Mouse (Mus musculus): ENCODE data around the gene Olfr961. TPM values are rescaled to one million over a fixed set of nuclear protein-coding genes. Genes with fewer than 3 reads are reported as not detected.

The Olfr961 gene
- polyA plus RNA-seq, 1 experiment from 2014 or later: not detected

DNA sequence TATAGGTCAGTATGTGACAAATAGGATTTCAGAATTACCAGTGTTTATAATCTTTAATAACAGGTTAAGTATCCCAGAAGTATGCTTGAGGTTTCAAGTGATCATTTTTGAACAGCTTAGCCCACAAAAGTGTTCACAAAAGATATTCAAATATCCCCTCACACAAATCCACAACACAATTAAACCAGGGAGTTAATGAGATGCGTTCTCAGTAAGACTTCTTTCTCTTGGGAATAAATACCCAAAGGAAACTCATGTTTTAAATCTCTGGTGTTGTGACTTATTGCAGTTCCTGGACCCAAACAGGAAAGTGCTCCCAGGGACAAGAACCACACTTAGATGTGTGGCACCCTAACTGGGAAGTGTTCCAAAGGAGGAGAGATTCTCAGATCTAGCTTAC is 23.8 kb upstream of the Olfr961 start, which contains the start of gene Olfr960:
Olfr960 (plus strand) TSS at position 301 of the 400 bp plus-strand sequence.
- Histone ChIP-seq H3K27me3 (ENCODE audit: control insufficient read depth, insufficient read depth, low read length) (no peaks in the 10 kb centered on the region), H3K4me1 (ENCODE audit: control insufficient read depth in 2 of 2, insufficient read depth in 2 of 2, low read length in 2 of 2) (no peaks in the 10 kb centered on the region), H3K36me3 (ENCODE audit: control insufficient read depth, insufficient read depth, low read length) (no peaks in the 10 kb centered on the region), H3K4me3 (ENCODE audit: control insufficient read depth in 1 of 2, insufficient read depth in 1 of 2, low read depth in 1 of 2, low read length in 2 of 2) (no peak within 1 kb of the TSS), H3K9me3 (ENCODE audit: control insufficient read depth, low read length) (no peaks in the 10 kb centered on the region), H3K27ac (replicated peaks in 1 of 2; ENCODE audit: control insufficient read depth in 1 of 2, insufficient read depth in 1 of 2, low read depth in 2 of 2, low read length in 2 of 2) (no peak within 1 kb of the TSS), H3K4me2 (ENCODE audit: low read length) (no peak within 1 kb of the TSS), H3K9ac (ENCODE audit: low read length) (no peak within 1 kb of the TSS)
- ATAC-seq (ENCODE audit: insufficient number of reproducible peaks, insufficient read depth, low FRiP score, low read depth): no peak
- WGBS: 56% methylated on average over 1 of the region's 1 CpGs

DNA sequence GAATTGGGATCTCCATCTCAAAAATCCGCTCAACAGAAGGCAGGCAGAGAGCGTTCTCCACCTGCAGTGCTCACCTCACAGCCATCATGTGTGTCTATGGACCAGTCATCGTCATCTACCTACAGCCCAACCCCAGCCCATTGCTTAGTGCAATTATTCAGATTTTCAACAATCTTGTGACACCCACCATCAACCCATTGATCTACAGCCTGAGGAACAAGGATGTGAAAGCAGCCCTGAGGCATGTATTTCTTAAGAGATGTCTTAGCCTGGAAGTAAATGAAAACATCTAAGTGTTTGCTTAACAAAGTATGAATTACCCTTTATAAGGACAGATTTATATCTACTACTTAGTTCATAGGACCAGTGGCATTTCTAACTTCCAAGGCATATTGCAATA is 21.1 kb upstream of the Olfr961 start:
- Histone ChIP-seq H3K27me3 (ENCODE audit: control insufficient read depth, insufficient read depth, low read length) (no peaks in the 10 kb centered on the region), H3K4me1 (ENCODE audit: control insufficient read depth in 2 of 2, insufficient read depth in 2 of 2, low read length in 2 of 2) (no peaks in the 10 kb centered on the region), H3K27ac (replicated peaks in 1 of 2; ENCODE audit: control insufficient read depth in 1 of 2, insufficient read depth in 1 of 2, low read depth in 2 of 2, low read length in 2 of 2) (no peak overlapping the region), H3K4me3 (ENCODE audit: control insufficient read depth in 1 of 2, insufficient read depth in 1 of 2, low read depth in 1 of 2, low read length in 2 of 2) (no peak overlapping the region), H3K9ac (ENCODE audit: low read length) (no peak overlapping the region), H3K4me2 (ENCODE audit: low read length) (no peak overlapping the region), H3K36me3 (ENCODE audit: control insufficient read depth, insufficient read depth, low read length) (no peaks in the 10 kb centered on the region), H3K9me3 (ENCODE audit: control insufficient read depth, low read length) (no peaks in the 10 kb centered on the region)
- no peak for ATAC-seq (ENCODE audit: insufficient number of reproducible peaks, insufficient read depth, low FRiP score, low read depth)
- 86% methylated on average over 3 of the region's 3 CpGs for WGBS

DNA sequence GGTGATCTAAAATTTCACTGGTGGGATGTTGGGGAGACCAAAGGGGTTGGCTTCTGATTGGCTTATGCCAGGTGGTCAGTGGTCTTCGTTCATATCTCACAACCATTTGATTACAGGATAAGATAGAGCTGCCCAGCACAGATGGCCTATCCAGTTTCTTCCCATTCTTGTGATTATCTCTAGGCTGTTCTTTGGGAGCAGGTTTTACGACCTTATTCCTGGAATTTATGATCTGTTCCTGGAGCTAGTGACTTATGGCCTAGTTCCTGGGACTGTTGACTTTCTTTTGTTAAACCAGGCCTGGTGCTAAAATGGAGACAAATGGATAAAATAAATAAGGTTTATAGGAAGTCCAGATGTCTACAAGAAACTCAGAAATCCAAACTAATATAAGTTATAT is 20.2 kb upstream of the Olfr961 start:
- WGBS: 60% methylated on average over 2 of the region's 2 CpGs

DNA sequence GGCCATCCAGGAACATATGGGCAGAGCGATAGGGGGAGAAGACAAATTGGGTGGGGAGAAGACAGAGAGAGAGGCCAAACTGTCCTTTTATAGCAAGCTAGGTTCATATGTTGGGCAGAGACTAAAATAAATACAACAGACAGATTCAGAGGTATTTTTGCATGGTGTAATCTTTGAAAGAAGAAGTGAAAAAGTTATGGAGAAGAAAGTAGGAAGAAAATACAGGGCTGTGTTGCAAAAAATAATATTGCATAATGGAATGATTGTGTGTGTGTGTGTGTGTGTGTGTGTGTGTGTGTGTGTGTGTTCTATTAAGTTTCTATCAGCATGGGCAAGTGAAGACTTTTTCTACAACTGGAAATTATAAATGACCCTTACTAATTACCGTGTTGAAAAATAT is 15.8 kb upstream of the Olfr961 start:
- H3K4me3 ChIP-seq (ENCODE audit: control insufficient read depth in 1 of 2, insufficient read depth in 1 of 2, low read depth in 1 of 2, low read length in 2 of 2): no peak overlapping the region
- no peak for ATAC-seq (ENCODE audit: insufficient number of reproducible peaks, insufficient read depth, low FRiP score, low read depth)
- H3K4me1 ChIP-seq (ENCODE audit: control insufficient read depth in 2 of 2, insufficient read depth in 2 of 2, low read length in 2 of 2): 0 out of 4 replicates have a peak, but pooled peaks cover 0 to 2% of the 10 kb centered on the region in 2 experiments
- H3K4me2 ChIP-seq (ENCODE audit: low read length): no peak overlapping the region
- H3K9me3 ChIP-seq (ENCODE audit: control insufficient read depth, low read length): no peaks in the 10 kb centered on the region
- no peaks in the 10 kb centered on the region for H3K36me3 ChIP-seq (ENCODE audit: control insufficient read depth, insufficient read depth, low read length)
- no peaks in the 10 kb centered on the region for H3K27me3 ChIP-seq (ENCODE audit: control insufficient read depth, insufficient read depth, low read length)
- H3K9ac ChIP-seq (ENCODE audit: low read length): no peak overlapping the region
- WGBS: 73% methylated on average over 2 of the region's 2 CpGs
- H3K27ac ChIP-seq (replicated peaks in 1 of 2; ENCODE audit: control insufficient read depth in 1 of 2, insufficient read depth in 1 of 2, low read depth in 2 of 2, low read length in 2 of 2): no peak overlapping the region

More for the DNA sequence above, 20.2 kb upstream of the Olfr961 start:
- H3K27ac ChIP-seq (replicated peaks in 1 of 2; ENCODE audit: control insufficient read depth in 1 of 2, insufficient read depth in 1 of 2, low read depth in 2 of 2, low read length in 2 of 2): no peak overlapping the region
- no peaks in the 10 kb centered on the region for H3K4me1 ChIP-seq (ENCODE audit: control insufficient read depth in 2 of 2, insufficient read depth in 2 of 2, low read length in 2 of 2)
- H3K27me3 ChIP-seq (ENCODE audit: control insufficient read depth, insufficient read depth, low read length): no peaks in the 10 kb centered on the region
- H3K9ac ChIP-seq (ENCODE audit: low read length): no peak overlapping the region
- no peak overlapping the region for H3K4me2 ChIP-seq (ENCODE audit: low read length)
- H3K4me3 ChIP-seq (ENCODE audit: control insufficient read depth in 1 of 2, insufficient read depth in 1 of 2, low read depth in 1 of 2, low read length in 2 of 2): no peak overlapping the region
- ATAC-seq (ENCODE audit: insufficient number of reproducible peaks, insufficient read depth, low FRiP score, low read depth): no peak
- H3K9me3 ChIP-seq (ENCODE audit: control insufficient read depth, low read length): no peaks in the 10 kb centered on the region
- no peaks in the 10 kb centered on the region for H3K36me3 ChIP-seq (ENCODE audit: control insufficient read depth, insufficient read depth, low read length)

DNA sequence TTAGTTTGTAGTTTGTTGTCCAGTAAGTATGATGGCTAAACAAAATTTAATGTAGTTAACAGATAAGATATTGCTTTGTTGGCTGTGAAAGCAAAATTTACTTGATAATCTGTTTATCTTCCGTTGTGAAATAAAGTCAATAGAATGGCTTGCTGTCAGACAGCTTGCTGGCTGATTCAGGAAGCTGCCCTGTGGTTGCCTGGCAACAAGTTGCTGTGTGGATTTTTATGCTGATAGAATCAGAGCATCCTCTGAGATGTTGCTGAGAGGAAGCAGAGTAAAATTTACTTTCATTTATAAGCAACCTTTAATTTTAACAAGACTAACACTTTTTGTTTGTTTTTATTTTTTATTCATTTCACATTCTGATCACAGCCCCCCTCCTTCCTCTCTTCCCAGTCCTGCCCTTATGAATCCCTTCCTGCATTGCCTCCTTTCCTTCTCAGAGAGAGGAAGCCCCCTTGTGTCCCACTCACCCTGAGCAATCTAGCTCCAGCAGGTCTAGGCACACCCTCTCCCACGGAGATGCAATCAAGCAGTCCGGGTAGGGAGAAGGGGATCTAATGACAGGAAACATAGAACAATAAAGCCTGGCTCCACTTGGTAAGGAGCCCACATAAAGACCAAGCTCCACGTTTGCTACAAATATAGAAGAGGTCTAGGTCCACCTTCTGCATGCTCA is 10.8 kb upstream of the Olfr961 start:
- Histone ChIP-seq H3K4me3 (ENCODE audit: control insufficient read depth in 1 of 2, insufficient read depth in 1 of 2, low read depth in 1 of 2, low read length in 2 of 2) (no peak overlapping the region), H3K9me3 (ENCODE audit: control insufficient read depth, low read length) (no peaks in the 10 kb centered on the region), H3K36me3 (ENCODE audit: control insufficient read depth, insufficient read depth, low read length) (no peaks in the 10 kb centered on the region), H3K4me1 (ENCODE audit: control insufficient read depth in 2 of 2, insufficient read depth in 2 of 2, low read length in 2 of 2) (0 out of 4 replicates have a peak, but pooled peaks cover 0 to 2% of the 10 kb centered on the region in 2 experiments), H3K27me3 (ENCODE audit: control insufficient read depth, insufficient read depth, low read length) (no peaks in the 10 kb centered on the region), H3K4me2 (ENCODE audit: low read length) (no peak overlapping the region), H3K27ac (replicated peaks in 1 of 2; ENCODE audit: control insufficient read depth in 1 of 2, insufficient read depth in 1 of 2, low read depth in 2 of 2, low read length in 2 of 2) (no peak overlapping the region), H3K9ac (ENCODE audit: low read length) (no peak overlapping the region)
- ATAC-seq (ENCODE audit: insufficient number of reproducible peaks, insufficient read depth, low FRiP score, low read depth): no peak
- 37% methylated on average over 4 of the region's 4 CpGs for WGBS

DNA sequence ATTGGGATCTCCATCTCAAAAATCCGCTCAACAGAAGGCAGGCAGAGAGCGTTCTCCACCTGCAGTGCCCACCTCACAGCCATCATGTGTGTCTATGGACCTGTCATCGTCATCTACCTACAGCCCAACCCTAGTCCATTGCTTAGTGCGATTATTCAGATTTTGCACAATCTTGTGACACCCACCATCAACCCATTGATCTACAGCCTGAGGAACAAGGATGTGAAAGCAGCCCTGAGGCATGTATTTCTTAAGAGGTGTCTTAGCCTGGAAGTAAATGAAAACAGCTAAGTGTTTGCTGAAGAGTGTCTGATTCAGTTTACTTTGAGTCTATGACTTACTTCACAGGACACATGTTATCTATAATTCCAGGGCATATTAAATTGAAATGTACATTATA is 2.5 kb downstream of the Olfr961 start:
- H3K4me3 ChIP-seq (ENCODE audit: control insufficient read depth in 1 of 2, insufficient read depth in 1 of 2, low read depth in 1 of 2, low read length in 2 of 2): no peak overlapping the region
- ATAC-seq (ENCODE audit: insufficient number of reproducible peaks, insufficient read depth, low FRiP score, low read depth): no peak
- no peak overlapping the region for H3K4me2 ChIP-seq (ENCODE audit: low read length)
- no peak overlapping the region for H3K27ac ChIP-seq (replicated peaks in 1 of 2; ENCODE audit: control insufficient read depth in 1 of 2, insufficient read depth in 1 of 2, low read depth in 2 of 2, low read length in 2 of 2)
- no peaks in the 10 kb centered on the region for H3K27me3 ChIP-seq (ENCODE audit: control insufficient read depth, insufficient read depth, low read length)
- 79% methylated on average over 4 of the region's 4 CpGs for WGBS
- no peaks in the 10 kb centered on the region for H3K9me3 ChIP-seq (ENCODE audit: control insufficient read depth, low read length)
- no peak overlapping the region for H3K9ac ChIP-seq (ENCODE audit: low read length)
- no peaks in the 10 kb centered on the region for H3K4me1 ChIP-seq (ENCODE audit: control insufficient read depth in 2 of 2, insufficient read depth in 2 of 2, low read length in 2 of 2)
- no peaks in the 10 kb centered on the region for H3K36me3 ChIP-seq (ENCODE audit: control insufficient read depth, insufficient read depth, low read length)

DNA sequence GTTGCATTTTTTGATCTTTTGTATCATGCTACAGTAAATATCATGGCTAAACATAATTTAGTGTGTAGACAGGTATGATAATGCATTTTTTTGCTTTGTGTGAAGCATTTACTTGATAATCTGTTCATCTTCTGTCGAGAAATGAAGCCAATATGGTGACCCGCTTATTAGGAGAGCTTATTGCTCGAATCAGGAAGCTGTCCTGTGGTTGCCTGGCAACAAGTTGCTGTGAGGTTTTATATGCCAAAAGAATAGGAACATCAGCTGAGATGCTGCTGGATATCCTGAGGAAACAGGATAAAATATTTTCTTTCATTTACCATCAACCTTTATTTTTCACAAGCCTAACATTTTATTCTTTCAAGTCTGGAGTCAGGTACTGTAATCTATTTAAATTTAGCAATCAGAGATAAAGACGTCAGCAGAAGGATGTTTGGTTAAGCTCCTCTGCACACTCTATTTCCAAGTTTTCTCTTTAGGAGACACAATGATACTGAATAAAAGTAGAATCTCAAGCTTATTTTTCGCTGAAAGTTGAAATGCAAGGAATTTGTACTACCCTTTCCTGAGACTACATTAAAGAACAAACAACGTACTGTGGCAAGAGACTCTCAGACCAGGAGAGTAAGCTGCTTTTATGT is 10.0 kb downstream of the Olfr961 start:
- Histone ChIP-seq H3K27ac (replicated peaks in 1 of 2; ENCODE audit: control insufficient read depth in 1 of 2, insufficient read depth in 1 of 2, low read depth in 2 of 2, low read length in 2 of 2) (no peak overlapping the region), H3K9me3 (ENCODE audit: control insufficient read depth, low read length) (no peaks in the 10 kb centered on the region), H3K27me3 (ENCODE audit: control insufficient read depth, insufficient read depth, low read length) (no peaks in the 10 kb centered on the region), H3K4me1 (ENCODE audit: control insufficient read depth in 2 of 2, insufficient read depth in 2 of 2, low read length in 2 of 2) (no peaks in the 10 kb centered on the region), H3K4me3 (ENCODE audit: control insufficient read depth in 1 of 2, insufficient read depth in 1 of 2, low read depth in 1 of 2, low read length in 2 of 2) (no peak overlapping the region), H3K4me2 (ENCODE audit: low read length) (no peak overlapping the region), H3K36me3 (ENCODE audit: control insufficient read depth, insufficient read depth, low read length) (no peaks in the 10 kb centered on the region), H3K9ac (ENCODE audit: low read length) (no peak overlapping the region)
- ATAC-seq (ENCODE audit: insufficient number of reproducible peaks, insufficient read depth, low FRiP score, low read depth): no peak
- WGBS: 63% methylated on average over 6 of the region's 6 CpGs

Data from heart, embryonic 14.5 days (tissue).